Mouse (Mus musculus): ENCODE data around the gene Grin2b. TPM values are rescaled to one million over a fixed set of nuclear protein-coding genes. Genes with fewer than 3 reads are reported as not detected.
"Not testable (repeated sequence)": the region's sequence is repeated elsewhere in the genome, so short reads cannot be mapped to it uniquely, and the experiment has no call there.

Gene Grin2b
- polyA plus RNA-seq, 1 experiment = not detected

DNA sequence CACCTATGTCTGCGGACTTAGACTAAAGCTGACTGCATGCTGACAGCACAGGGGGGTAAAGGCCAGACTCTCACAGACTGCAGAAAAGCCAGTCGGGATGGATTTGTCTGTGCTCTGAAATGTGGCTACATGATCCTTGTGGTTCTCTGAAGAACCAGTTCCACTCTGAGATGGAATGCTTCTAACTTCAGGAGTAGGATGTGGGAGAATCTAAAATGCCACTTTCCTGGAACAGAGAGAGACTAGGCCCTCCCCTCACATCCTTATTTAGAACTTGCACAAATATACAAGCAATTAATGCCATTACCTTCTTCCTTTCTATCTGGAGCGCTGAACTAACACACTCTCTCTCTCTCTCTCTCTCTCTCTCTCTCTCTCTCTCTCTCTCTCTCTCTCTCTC is 346.0 kb downstream of the Grin2b start:
- Histone ChIP-seq H3K36me3 (ENCODE audit: control insufficient read depth, insufficient read depth) (no peaks in the 10 kb centered on the region), H3K27me3 (ENCODE audit: control insufficient read depth, insufficient read depth, insufficient read length) (no peaks in the 10 kb centered on the region), H3K4me2 (ENCODE audit: low read depth) (no peak overlapping the region), H3K4me3 (no peak overlapping the region), H3ac (ENCODE audit: control insufficient read depth, insufficient read length) (no peak overlapping the region), H3K79me2 (ENCODE audit: control insufficient read depth, insufficient read depth) (no peaks in the 10 kb centered on the region)
- TF ChIP-seq POLR2AphosphoS2 (IDR thresholded peaks at IDR 0.05; ENCODE audit: insufficient read length, low read depth) = no peak
- no peak for TF ChIP-seq E2F4 (IDR thresholded peaks at IDR 0.05; ENCODE audit: insufficient read depth)
- TF ChIP-seq CEBPB (IDR thresholded peaks at IDR 0.05; ENCODE audit: insufficient read depth, poor library complexity, severe bottlenecking) = no peak
- no peak for TF ChIP-seq POLR2A (IDR thresholded peaks at IDR 0.05; ENCODE audit: insufficient read length, low read depth)
- no peak for TF ChIP-seq USF1 (IDR thresholded peaks at IDR 0.05; ENCODE audit: low read depth)
- no peak for TF ChIP-seq SRF (IDR thresholded peaks at IDR 0.05; ENCODE audit: control insufficient read depth, insufficient read length, low read depth)
- TF ChIP-seq MYOD1 (IDR thresholded peaks at IDR 0.05; ENCODE audit: control insufficient read depth in 1 of 3, insufficient read length in 2 of 3, low read depth in 2 of 3) = no peak
- TF ChIP-seq MYOG (IDR thresholded peaks at IDR 0.05; ENCODE audit: control insufficient read depth in 1 of 3, insufficient read depth in 1 of 3, insufficient read length in 2 of 3, low read depth in 2 of 3) = no peak
- no peak for TF ChIP-seq TCF3 (IDR thresholded peaks at IDR 0.05; ENCODE audit: insufficient read length, low read depth)
- no peak for TF ChIP-seq MAX (IDR thresholded peaks at IDR 0.05; ENCODE audit: low read depth)
- no peak for TF ChIP-seq TCF12 (IDR thresholded peaks at IDR 0.05; ENCODE audit: insufficient read depth, poor library complexity, severe bottlenecking)
- no peak for TF ChIP-seq REST (IDR thresholded peaks at IDR 0.05; ENCODE audit: insufficient read depth, insufficient read length)

DNA sequence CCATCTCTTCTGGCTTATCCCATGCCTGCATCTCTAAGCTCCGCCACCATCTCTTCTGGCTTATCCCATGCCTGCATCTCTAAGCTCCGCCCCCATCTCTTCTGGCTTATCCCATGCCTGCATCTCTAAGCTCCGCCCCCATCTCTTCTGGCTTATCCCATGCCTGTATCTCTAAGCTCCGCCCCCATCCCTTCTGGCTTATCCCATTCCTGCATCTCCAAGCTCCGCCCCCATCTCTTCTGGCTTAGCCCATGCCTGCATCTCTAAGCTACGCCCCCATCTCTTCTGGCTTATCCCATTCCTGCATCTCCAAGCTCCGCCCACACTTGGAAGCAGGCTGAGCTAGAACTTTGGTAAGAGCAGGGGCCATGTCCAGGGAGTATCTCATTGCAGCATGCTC is 346.5 kb downstream of the Grin2b start:
- not testable (repeated sequence) for H3K4me2 ChIP-seq (ENCODE audit: low read depth); H3K36me3 ChIP-seq (ENCODE audit: control insufficient read depth, insufficient read depth); H3K79me2 ChIP-seq (ENCODE audit: control insufficient read depth, insufficient read depth); H3ac ChIP-seq (ENCODE audit: control insufficient read depth, insufficient read length); H3K4me3 ChIP-seq; H3K27me3 ChIP-seq (ENCODE audit: control insufficient read depth, insufficient read depth, insufficient read length)

DNA sequence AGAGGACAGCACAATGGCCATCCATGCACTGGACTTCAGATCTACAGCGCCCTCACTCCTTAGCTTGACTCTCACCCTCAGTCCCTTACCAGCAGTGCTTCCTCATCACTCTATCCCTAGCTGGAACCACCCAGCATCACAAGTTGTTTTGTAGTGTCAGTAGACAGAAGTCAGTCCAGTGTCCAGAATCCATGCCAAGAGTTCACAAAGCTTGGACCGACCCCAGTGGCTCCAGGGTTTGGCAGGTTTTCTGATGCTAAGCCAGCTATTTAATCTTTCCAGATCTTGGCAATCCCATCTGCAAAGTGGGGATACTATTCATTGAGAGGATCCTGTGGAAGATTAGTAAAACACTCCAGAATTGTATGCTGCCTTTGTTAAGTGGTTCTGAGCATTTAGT is 355.9 kb downstream of the Grin2b start:
- Histone ChIP-seq H3K4me2 (ENCODE audit: low read depth) (no peak overlapping the region), H3K4me3 (no peak overlapping the region), H3K36me3 (ENCODE audit: control insufficient read depth, insufficient read depth) (no peaks in the 10 kb centered on the region), H3ac (ENCODE audit: control insufficient read depth, insufficient read length) (no peak overlapping the region), H3K27me3 (ENCODE audit: control insufficient read depth, insufficient read depth, insufficient read length) (no peaks in the 10 kb centered on the region), H3K79me2 (ENCODE audit: control insufficient read depth, insufficient read depth) (no peaks in the 10 kb centered on the region)
- TF ChIP-seq TCF12 (IDR thresholded peaks at IDR 0.05; ENCODE audit: insufficient read depth, poor library complexity, severe bottlenecking) (no peak), MYOD1 (IDR thresholded peaks at IDR 0.05; ENCODE audit: control insufficient read depth in 1 of 3, insufficient read length in 2 of 3, low read depth in 2 of 3) (no peak), CEBPB (IDR thresholded peaks at IDR 0.05; ENCODE audit: insufficient read depth, poor library complexity, severe bottlenecking) (no peak), REST (IDR thresholded peaks at IDR 0.05; ENCODE audit: insufficient read depth, insufficient read length) (no peak), TCF3 (IDR thresholded peaks at IDR 0.05; ENCODE audit: insufficient read length, low read depth) (no peak), E2F4 (IDR thresholded peaks at IDR 0.05; ENCODE audit: insufficient read depth) (no peak), POLR2AphosphoS2 (IDR thresholded peaks at IDR 0.05; ENCODE audit: insufficient read length, low read depth) (no peak), USF1 (IDR thresholded peaks at IDR 0.05; ENCODE audit: low read depth) (no peak), SRF (IDR thresholded peaks at IDR 0.05; ENCODE audit: control insufficient read depth, insufficient read length, low read depth) (no peak), MAX (IDR thresholded peaks at IDR 0.05; ENCODE audit: low read depth) (no peak), POLR2A (IDR thresholded peaks at IDR 0.05; ENCODE audit: insufficient read length, low read depth) (no peak), MYOG (IDR thresholded peaks at IDR 0.05; ENCODE audit: control insufficient read depth in 1 of 3, insufficient read depth in 1 of 3, insufficient read length in 2 of 3, low read depth in 2 of 3) (no peak)

DNA sequence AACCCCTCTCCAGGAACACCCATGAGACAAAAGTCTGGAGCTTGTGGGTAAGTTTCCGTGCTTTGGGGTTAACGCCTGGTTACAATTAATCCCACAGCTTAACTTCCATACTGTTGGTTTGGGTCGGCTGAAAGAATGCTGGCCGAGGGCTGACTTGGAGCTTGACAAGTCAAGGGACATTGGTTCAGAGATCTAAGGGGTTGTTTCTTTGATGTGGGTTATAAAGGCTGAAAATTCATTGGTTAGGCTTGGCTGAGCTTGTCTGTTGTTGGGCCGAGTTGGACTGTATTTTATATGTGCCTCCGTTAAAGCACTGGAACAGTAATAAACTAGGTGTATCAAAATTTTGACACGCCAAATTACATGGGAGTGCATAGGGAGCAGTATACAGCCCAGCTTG is 359.6 kb downstream of the Grin2b start:
- no peaks in the 10 kb centered on the region for H3K36me3 ChIP-seq (ENCODE audit: control insufficient read depth, insufficient read depth)
- TF ChIP-seq SRF (IDR thresholded peaks at IDR 0.05; ENCODE audit: control insufficient read depth, insufficient read length, low read depth) = no peak
- no peak overlapping the region for H3K4me3 ChIP-seq
- H3K79me2 ChIP-seq (ENCODE audit: control insufficient read depth, insufficient read depth) = no peaks in the 10 kb centered on the region
- no peaks in the 10 kb centered on the region for H3K27me3 ChIP-seq (ENCODE audit: control insufficient read depth, insufficient read depth, insufficient read length)
- H3K4me2 ChIP-seq (ENCODE audit: low read depth) = no peak overlapping the region
- no peak overlapping the region for H3ac ChIP-seq (ENCODE audit: control insufficient read depth, insufficient read length)

DNA sequence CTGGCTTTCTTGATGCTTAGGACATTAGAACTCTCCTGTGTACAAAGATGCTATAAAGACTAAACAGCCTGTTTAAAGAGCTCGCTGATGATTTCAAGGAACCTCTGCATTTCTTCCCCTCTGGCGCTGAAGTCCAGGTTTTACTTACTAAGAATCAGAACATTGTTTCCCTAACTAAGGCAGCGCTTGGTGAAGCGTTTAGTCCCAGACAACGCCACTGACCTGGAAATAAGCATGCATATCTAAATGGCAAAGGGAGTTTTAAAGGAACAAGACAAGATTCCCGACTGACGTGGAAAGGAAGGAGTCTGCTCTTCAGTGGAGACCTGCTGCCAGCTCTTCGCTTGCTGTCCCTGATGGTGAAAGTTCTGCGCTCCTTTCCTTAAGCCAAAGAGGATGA is 367.9 kb downstream of the Grin2b start:
- no peaks in the 10 kb centered on the region for H3K36me3 ChIP-seq (ENCODE audit: control insufficient read depth, insufficient read depth)
- no peak overlapping the region for H3ac ChIP-seq (ENCODE audit: control insufficient read depth, insufficient read length)
- no peak overlapping the region for H3K4me3 ChIP-seq
- TF ChIP-seq MAX (IDR thresholded peaks at IDR 0.05; ENCODE audit: low read depth) (no peak), MYOD1 (IDR thresholded peaks at IDR 0.05; ENCODE audit: control insufficient read depth in 1 of 3, insufficient read length in 2 of 3, low read depth in 2 of 3) (no peak), CEBPB (IDR thresholded peaks at IDR 0.05; ENCODE audit: insufficient read depth, poor library complexity, severe bottlenecking) (no peak), E2F4 (IDR thresholded peaks at IDR 0.05; ENCODE audit: insufficient read depth) (no peak)
- no peaks in the 10 kb centered on the region for H3K79me2 ChIP-seq (ENCODE audit: control insufficient read depth, insufficient read depth)
- H3K27me3 ChIP-seq (ENCODE audit: control insufficient read depth, insufficient read depth, insufficient read length) = no peaks in the 10 kb centered on the region
- no peak overlapping the region for H3K4me2 ChIP-seq (ENCODE audit: low read depth)

DNA sequence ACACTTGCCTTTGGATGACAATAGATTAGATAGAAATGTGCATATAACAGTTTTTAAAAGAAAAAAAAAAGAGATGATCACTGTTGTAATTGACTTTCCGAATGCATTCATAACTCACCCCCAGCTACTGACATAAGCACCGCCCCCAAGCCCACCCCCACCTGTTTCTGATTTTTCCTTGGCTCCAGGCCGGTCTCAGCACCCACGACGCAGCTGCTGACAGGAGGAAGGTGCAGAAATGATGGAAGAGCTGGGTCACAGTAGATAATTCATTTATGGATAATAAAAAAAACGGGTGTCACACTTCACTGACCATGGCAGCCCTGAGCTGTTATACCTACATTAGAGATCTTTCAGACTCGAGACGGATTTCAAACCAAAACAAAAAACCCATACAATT is 373.4 kb downstream of the Grin2b start:
- TF ChIP-seq MYOD1 (IDR thresholded peaks at IDR 0.05; ENCODE audit: control insufficient read depth in 1 of 3, insufficient read length in 2 of 3, low read depth in 2 of 3) (no peak), TCF3 (IDR thresholded peaks at IDR 0.05; ENCODE audit: insufficient read length, low read depth) (no peak), REST (IDR thresholded peaks at IDR 0.05; ENCODE audit: insufficient read depth, insufficient read length) (no peak), SRF (IDR thresholded peaks at IDR 0.05; ENCODE audit: control insufficient read depth, insufficient read length, low read depth) (no peak), POLR2AphosphoS2 (IDR thresholded peaks at IDR 0.05; ENCODE audit: insufficient read length, low read depth) (no peak), E2F4 (IDR thresholded peaks at IDR 0.05; ENCODE audit: insufficient read depth) (no peak), USF1 (IDR thresholded peaks at IDR 0.05; ENCODE audit: low read depth) (no peak), POLR2A (IDR thresholded peaks at IDR 0.05; ENCODE audit: insufficient read length, low read depth) (no peak), TCF12 (IDR thresholded peaks at IDR 0.05; ENCODE audit: insufficient read depth, poor library complexity, severe bottlenecking) (no peak), MYOG (IDR thresholded peaks at IDR 0.05; ENCODE audit: control insufficient read depth in 1 of 3, insufficient read depth in 1 of 3, insufficient read length in 2 of 3, low read depth in 2 of 3) (no peak), CEBPB (IDR thresholded peaks at IDR 0.05; ENCODE audit: insufficient read depth, poor library complexity, severe bottlenecking) (no peak), MAX (IDR thresholded peaks at IDR 0.05; ENCODE audit: low read depth) (no peak)
- Histone ChIP-seq H3K4me3 (no peak overlapping the region), H3ac (ENCODE audit: control insufficient read depth, insufficient read length) (no peak overlapping the region), H3K4me2 (ENCODE audit: low read depth) (no peak overlapping the region), H3K79me2 (ENCODE audit: control insufficient read depth, insufficient read depth) (no peaks in the 10 kb centered on the region), H3K27me3 (ENCODE audit: control insufficient read depth, insufficient read depth, insufficient read length) (no peaks in the 10 kb centered on the region), H3K36me3 (ENCODE audit: control insufficient read depth, insufficient read depth) (no peaks in the 10 kb centered on the region)
